Mouse (Mus musculus): Measurements from ENCODE around the gene Kif14.

- TF ChIP-seq CTCF (IDR thresholded peaks at IDR 0.05; ENCODE audit: low read depth) (no peak), EP300 (IDR thresholded peaks at IDR 0.05; ENCODE audit: low read depth) (no peak)
These were observed 47.8 kb upstream of the Kif14 start for GRCm38 (mm10) chr1:136418393-136418792.

Data from heart, postnatal 0 days (tissue).